Mouse (Mus musculus): ENCODE measurements around the gene Ppp1r14a. TPM values are rescaled to one million over a fixed set of nuclear protein-coding genes. Genes with fewer than 3 reads are reported as not detected.

The Ppp1r14a gene
- total and polyA plus RNA-seq, 3 experiments, result 3.8 to 7.1 TPM; not detected in 1

DNA sequence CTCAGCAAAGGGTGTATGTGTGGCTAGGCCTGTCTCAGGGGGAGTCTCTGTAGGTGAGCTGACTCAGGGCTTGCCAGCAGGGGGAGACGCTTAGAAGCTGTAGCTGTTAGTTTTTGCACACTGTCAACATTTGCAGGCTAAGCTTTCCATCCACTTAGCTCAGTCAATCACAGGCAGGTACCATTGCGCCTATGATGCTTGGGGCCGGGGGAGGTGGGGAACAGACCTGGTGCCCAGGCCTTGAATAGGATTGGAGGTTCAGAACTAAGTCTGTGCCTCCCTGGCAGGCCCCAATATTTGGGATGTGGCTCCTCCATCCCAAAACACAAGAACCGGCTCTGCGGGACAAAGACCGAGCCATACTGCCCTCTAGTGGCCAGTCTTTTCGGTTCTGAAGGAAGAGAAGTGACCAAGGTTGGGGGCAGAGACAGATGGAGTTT is 12.0 kb downstream of the Ppp1r14a start:
- no peaks in the 10 kb centered on the region for H3K36me3 ChIP-seq (ENCODE audit: control insufficient read depth in 1 of 2, insufficient read depth in 2 of 2, low read length in 2 of 2)
- H3K4me1 ChIP-seq (ENCODE audit: control insufficient read depth in 1 of 2, insufficient read depth in 2 of 2, low read length in 2 of 2), result peaks cover 0 to 5% of the 10 kb centered on the region in 2 experiments; a peak in 1 of 4 replicates
- H3K9me3 ChIP-seq (replicated peaks; ENCODE audit: insufficient read depth, low read length), result no peaks in the 10 kb centered on the region
- H3K27ac ChIP-seq (ENCODE audit: control insufficient read depth, low read depth, low read length), result no peak overlapping the region
- no peak overlapping the region for H3K4me3 ChIP-seq (ENCODE audit: control insufficient read depth in 1 of 2, insufficient read depth in 1 of 2, low read depth in 2 of 2, low read length in 2 of 2)
- H3K9ac ChIP-seq (ENCODE audit: control insufficient read depth, low read depth, low read length, poor library complexity, severe bottlenecking), result no peak overlapping the region
- no peaks in the 10 kb centered on the region for H3K27me3 ChIP-seq (ENCODE audit: control insufficient read depth in 1 of 2, insufficient read depth in 2 of 2, low read length in 2 of 2)
- TF ChIP-seq SMC3 (IDR thresholded peaks at IDR 0.05; ENCODE audit: low read depth, low read length) (peak; percentile 55), EP300 (IDR thresholded peaks at IDR 0.05; ENCODE audit: low read depth in 1 of 2, low read length in 2 of 2) (no peak), ZC3H11A (IDR thresholded peaks at IDR 0.05; ENCODE audit: low read depth, low read length) (peak; percentile 38; the same call in 1 of the 2 replicates), POLR2A (IDR thresholded peaks at IDR 0.05; ENCODE audit: control insufficient read depth in 1 of 2, insufficient read depth in 1 of 2, low read depth in 1 of 2, low read length in 2 of 2, poor library complexity in 1 of 2) (no peak), RAD21 (IDR thresholded peaks at IDR 0.05; ENCODE audit: low read depth, low read length) (peak; percentile 60), JUND (IDR thresholded peaks at IDR 0.05; ENCODE audit: low read depth, low read length) (no peak), CTCF (IDR thresholded peaks at IDR 0.05 in 2 of 3, conservative IDR thresholded peaks at IDR 0.05 in 1 of 3; ENCODE audit: control insufficient read depth in 1 of 3, insufficient read depth in 1 of 3, low read depth in 2 of 3, low read length in 3 of 3, poor library complexity in 1 of 3, severe bottlenecking in 1 of 3) (peak; percentile 53 to 87 (median 70))
- peak; percentile 72 for DNase-seq (ENCODE audit: low read depth, low spot score)
- H3K79me2 ChIP-seq (ENCODE audit: control insufficient read depth, insufficient read depth, low read length, poor library complexity), result no peaks in the 10 kb centered on the region; the same call in 1 of the 2 replicates

DNA sequence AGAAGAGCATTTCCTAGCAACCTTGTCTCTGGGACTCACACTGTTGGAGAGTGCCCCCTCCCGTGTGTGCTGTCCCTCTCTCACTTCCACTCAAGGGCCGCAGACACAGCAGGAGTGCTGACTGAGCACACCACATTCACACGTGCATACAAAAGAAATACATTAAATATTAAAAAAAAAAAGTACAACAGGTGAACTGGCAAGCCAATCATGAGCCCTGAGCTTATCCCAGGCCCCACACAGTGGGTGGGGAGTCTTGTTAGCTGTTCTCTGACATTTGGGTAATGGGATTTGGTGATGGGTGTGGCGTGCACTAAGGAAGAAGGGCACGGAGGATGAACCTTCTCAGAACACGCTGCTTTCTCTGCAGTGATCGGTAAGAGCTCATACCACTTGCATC is 13.5 kb downstream of the Ppp1r14a start:
- no peak overlapping the region for H3K4me3 ChIP-seq (ENCODE audit: control insufficient read depth in 1 of 2, insufficient read depth in 1 of 2, low read depth in 2 of 2, low read length in 2 of 2)
- TF ChIP-seq POLR2AphosphoS5 (IDR thresholded peaks at IDR 0.05; ENCODE audit: borderline replicate concordance, low read depth, low read length), result no peak
- TF ChIP-seq MAZ (IDR thresholded peaks at IDR 0.05; ENCODE audit: low read depth, low read length), result no peak
- no peaks in the 10 kb centered on the region; the same call in 1 of the 2 replicates for H3K79me2 ChIP-seq (ENCODE audit: control insufficient read depth, insufficient read depth, low read length, poor library complexity)
- H3K9me3 ChIP-seq (replicated peaks; ENCODE audit: insufficient read depth, low read length), result no peaks in the 10 kb centered on the region
- H3K27me3 ChIP-seq (ENCODE audit: control insufficient read depth in 1 of 2, insufficient read depth in 2 of 2, low read length in 2 of 2), result no peaks in the 10 kb centered on the region
- H3K36me3 ChIP-seq (ENCODE audit: control insufficient read depth in 1 of 2, insufficient read depth in 2 of 2, low read length in 2 of 2), result no peaks in the 10 kb centered on the region
- no peak for DNase-seq (ENCODE audit: low read depth, low spot score)
- H3K4me1 ChIP-seq (ENCODE audit: control insufficient read depth in 1 of 2, insufficient read depth in 2 of 2, low read length in 2 of 2), result peaks cover 0 to 5% of the 10 kb centered on the region in 2 experiments; a peak in 1 of 4 replicates
- H3K9ac ChIP-seq (ENCODE audit: control insufficient read depth, low read depth, low read length, poor library complexity, severe bottlenecking), result no peak overlapping the region
- no peak overlapping the region for H3K27ac ChIP-seq (ENCODE audit: control insufficient read depth, low read depth, low read length)

DNA sequence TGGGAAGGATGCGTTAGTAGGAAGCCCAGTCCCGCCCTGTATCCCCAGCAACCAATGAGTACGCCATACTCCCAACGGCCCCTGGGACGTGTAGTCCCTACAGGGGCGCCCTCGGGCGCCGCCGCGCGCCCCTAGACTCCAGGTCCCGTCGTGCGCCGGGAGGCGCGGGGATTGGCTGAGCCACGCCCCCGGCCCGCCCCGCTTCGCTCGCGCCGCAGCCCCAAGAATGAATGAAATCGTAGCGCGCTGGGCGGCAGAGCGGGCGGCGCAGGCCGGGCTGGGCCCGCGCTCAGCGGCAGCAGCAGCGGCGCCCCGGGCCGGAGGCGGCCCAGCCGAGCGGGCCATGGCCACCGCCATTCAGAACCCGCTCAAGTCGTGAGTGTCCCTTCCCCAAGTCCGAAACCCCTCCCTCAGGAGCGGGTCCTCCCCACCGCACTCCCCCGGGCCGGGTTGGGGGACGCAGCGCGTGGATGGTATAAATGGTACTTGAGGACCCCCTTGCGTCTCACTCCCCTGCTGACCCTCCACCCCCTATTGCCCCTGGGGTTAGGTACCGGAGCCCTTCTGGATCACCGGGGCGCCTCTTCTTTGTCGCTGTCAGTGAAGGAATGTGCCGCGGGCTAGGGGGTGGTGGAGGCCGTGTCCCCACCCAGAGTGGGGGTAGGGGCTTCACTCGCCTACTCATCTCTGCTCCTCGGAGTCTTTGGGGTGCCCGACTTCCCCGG is 14.8 kb downstream of the Ppp1r14a start, which contains the start of gene Dpf1:
Gene Dpf1, plus strand, starts transcription at position 214 of the 725 bp plus-strand sequence.
- Histone ChIP-seq H3K9me3 (replicated peaks; ENCODE audit: insufficient read depth, low read length) (no peaks in the 10 kb centered on the region), H3K79me2 (ENCODE audit: control insufficient read depth, insufficient read depth, low read length, poor library complexity) (no peaks in the 10 kb centered on the region; the same call in none of the 2 replicates), H3K36me3 (ENCODE audit: control insufficient read depth in 1 of 2, insufficient read depth in 2 of 2, low read length in 2 of 2) (peaks cover 0 to 4% of the 10 kb centered on the region in 2 experiments; a peak in 1 of 4 replicates), H3K27me3 (ENCODE audit: control insufficient read depth in 1 of 2, insufficient read depth in 2 of 2, low read length in 2 of 2) (no peaks in the 10 kb centered on the region), H3K9ac (ENCODE audit: control insufficient read depth, low read depth, low read length, poor library complexity, severe bottlenecking) (peak within 1 kb of the TSS; percentile 73), H3K4me1 (ENCODE audit: control insufficient read depth in 1 of 2, insufficient read depth in 2 of 2, low read length in 2 of 2) (peaks cover 3 to 5% of the 10 kb centered on the region in 2 experiments; a peak in 3 of 4 replicates), H3K27ac (ENCODE audit: control insufficient read depth, low read depth, low read length) (no peak within 1 kb of the TSS), H3K4me3 (ENCODE audit: control insufficient read depth in 1 of 2, insufficient read depth in 1 of 2, low read depth in 2 of 2, low read length in 2 of 2) (peak within 1 kb of the TSS; percentile 52 to 65)
- DNase-seq (ENCODE audit: low read depth, low spot score), result peak; percentile 92
- TF ChIP-seq MXI1 (IDR thresholded peaks at IDR 0.05; ENCODE audit: low read depth, low read length) (peak; percentile 84), NELFE (IDR thresholded peaks at IDR 0.05; ENCODE audit: low read depth, low read length) (peak; percentile 42), CTCF (IDR thresholded peaks at IDR 0.05 in 2 of 3, conservative IDR thresholded peaks at IDR 0.05 in 1 of 3; ENCODE audit: control insufficient read depth in 1 of 3, insufficient read depth in 1 of 3, low read depth in 2 of 3, low read length in 3 of 3, poor library complexity in 1 of 3, severe bottlenecking in 1 of 3) (no peak), ZC3H11A (IDR thresholded peaks at IDR 0.05; ENCODE audit: low read depth, low read length) (no peak), MEF2A (IDR thresholded peaks at IDR 0.05; ENCODE audit: extremely low read depth, insufficient replicate concordance, low read depth, low read length, poor library complexity, severe bottlenecking) (no peak), POLR2A (IDR thresholded peaks at IDR 0.05; ENCODE audit: control insufficient read depth in 1 of 2, insufficient read depth in 1 of 2, low read depth in 1 of 2, low read length in 2 of 2, poor library complexity in 1 of 2) (peak; percentile 46 to 69; a peak in 2 of 4 replicates), BHLHE40 (IDR thresholded peaks at IDR 0.05; ENCODE audit: borderline replicate concordance, low read depth, low read length) (no peak), GATA1 (IDR thresholded peaks at IDR 0.05; ENCODE audit: low read depth, low read length) (no peak), POLR2AphosphoS5 (IDR thresholded peaks at IDR 0.05; ENCODE audit: borderline replicate concordance, low read depth, low read length) (no peak), RCOR1 (IDR thresholded peaks at IDR 0.05; ENCODE audit: low read depth, low read length) (peak; percentile 94), RAD21 (IDR thresholded peaks at IDR 0.05; ENCODE audit: low read depth, low read length) (no peak), ZNF384 (IDR thresholded peaks at IDR 0.05; ENCODE audit: low read depth, low read length) (no peak), UBTF (IDR thresholded peaks at IDR 0.05; ENCODE audit: borderline replicate concordance, insufficient read depth, low read depth, low read length) (0 out of 2 replicates have a peak, but pooled peaks have one; percentile 79), CHD1 (IDR thresholded peaks at IDR 0.05; ENCODE audit: low read depth, low read length) (no peak), MAFK (IDR thresholded peaks at IDR 0.05; ENCODE audit: borderline replicate concordance, low read depth, low read length) (no peak), SMC3 (IDR thresholded peaks at IDR 0.05; ENCODE audit: low read depth, low read length) (no peak), ETS1 (IDR thresholded peaks at IDR 0.05; ENCODE audit: low read depth, low read length) (no peak), HCFC1 (IDR thresholded peaks at IDR 0.05; ENCODE audit: low read depth, low read length) (peak; percentile 96)

All from MEL (cell line).